Mouse (Mus musculus) heart, embryonic 11.5 days (tissue): ENCODE measurements around the gene Zdhhc23. TPM values are rescaled to one million over a fixed set of nuclear protein-coding genes. Genes with fewer than 3 reads are reported as not detected.

ENCODE experiments used
- ATAC-seq: fragments of 200-750 bp; cut with Nextera tagmentation; replicated peaks from 2 replicates; pipeline ENCODE4 v1.8.0; 2017; ENCODE audit warnings: moderate library complexity; ENCODE audit not compliant: insufficient number of reproducible peaks, low FRiP score, low TSS enrichment
- H3K27ac ChIP-seq: fragments of 300-500 bp; sonication (generic); 2 replicates; pipeline ENCODE4 v1.5.1; 2014; ENCODE audit warnings: mild to moderate bottlenecking, low read depth, low read length
- H3K27me3 ChIP-seq: fragments of 300-500 bp; sonication (generic); 2 replicates; pipeline ENCODE4 v1.6.1; 2014; ENCODE audit warnings: mild to moderate bottlenecking, low read length, mixed read lengths; ENCODE audit not compliant: control insufficient read depth, insufficient read depth
- H3K36me3 ChIP-seq: fragments of 300-500 bp; sonication (generic); 2 replicates; pipeline ENCODE4 v1.6.1; 2014; ENCODE audit warnings: mild to moderate bottlenecking, low read length, moderate library complexity, mixed read lengths; ENCODE audit not compliant: control insufficient read depth, insufficient read depth
- H3K4me1 ChIP-seq: fragments of 300-500 bp; sonication (generic); 2 replicates; pipeline ENCODE4 v1.6.1; 2014; ENCODE audit warnings: low read length; ENCODE audit not compliant: control insufficient read depth, insufficient read depth
- H3K4me2 ChIP-seq: fragments of 300-500 bp; sonication (generic); 2 replicates; pipeline ENCODE4 v1.6.1; 2014; ENCODE audit warnings: mild to moderate bottlenecking, moderate library complexity
- H3K4me3 ChIP-seq: fragments of 300-500 bp; sonication (generic); 2 replicates; pipeline ENCODE4 v1.5.1; 2014; ENCODE audit warnings: low read depth, low read length
- H3K9ac ChIP-seq: fragments of 300-500 bp; sonication (generic); 2 replicates; pipeline ENCODE4 v1.6.1; 2014; ENCODE audit warnings: mild to moderate bottlenecking, low read depth, low read length, moderate library complexity
- H3K9me3 ChIP-seq: fragments of 300-500 bp; sonication (generic); replicated peaks from 2 replicates; pipeline ENCODE4 v1.6.1; 2016; ENCODE audit warnings: low read length; ENCODE audit not compliant: control insufficient read depth
- WGBS: fragments of 180-500 bp; shearing (Covaris S2); extraction: QIAGEN DNeasy Blood & Tissue Kit; methylation state at CpG from one replicate; pipeline ENCODE4 v1.1.7; 2014; ENCODE audit not compliant: insufficient replicate concordance; 5-methylcytosine and 5-hydroxymethylcytosine counted together
- polyA plus RNA-seq: library from polyadenylated mRNA; unstranded; fragments of >200 nt; fragmentation: Nextera tagmentation; extraction: Ambion mirVana; gene quantifications from 2 replicates; pipeline ENCODE4 v1.2.1, GENCODE M21; 2014

The Zdhhc23 gene
- polyA plus RNA-seq, 1 experiment from 2014 or later = 1.0 TPM

DNA sequence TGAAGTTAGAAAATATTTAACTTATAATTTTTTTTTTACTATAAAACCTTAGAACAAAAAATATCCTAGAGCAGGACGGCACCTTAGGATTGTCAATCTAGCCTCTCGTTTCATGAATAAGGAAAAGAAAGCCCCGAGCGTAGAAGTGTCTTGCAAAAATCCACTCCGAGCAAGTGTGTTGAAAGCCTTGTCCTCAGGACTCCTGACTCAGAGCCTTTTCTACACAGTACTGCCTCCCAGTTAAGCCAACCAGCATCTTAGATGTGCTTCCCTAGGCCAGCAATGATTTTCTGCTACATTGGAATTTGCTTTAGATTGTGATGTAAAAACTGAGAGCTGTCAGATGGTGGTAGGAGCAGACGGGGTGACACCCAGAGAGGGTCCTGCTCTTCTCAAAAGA lies 46.5 kb downstream of the Zdhhc23 start:
- no peak overlapping the region for H3K4me3 ChIP-seq
- H3K27me3 ChIP-seq = no peaks in the 10 kb centered on the region
- H3K4me1 ChIP-seq = no peaks in the 10 kb centered on the region
- WGBS = 70% methylated on average over 6 of the region's 6 CpGs
- H3K9ac ChIP-seq = no peak overlapping the region
- no peaks in the 10 kb centered on the region for H3K9me3 ChIP-seq
- H3K36me3 ChIP-seq = no peaks in the 10 kb centered on the region
- H3K27ac ChIP-seq = no peak overlapping the region
- ATAC-seq = no peak
- no peak overlapping the region for H3K4me2 ChIP-seq

- H3K9me3 ChIP-seq = no peaks in the 10 kb centered on the region
- ATAC-seq = no peak
- H3K9ac ChIP-seq = no peak overlapping the region
- no peak overlapping the region for H3K4me2 ChIP-seq
- WGBS = 89% methylated on average over 7 of the region's 7 CpGs
- no peak overlapping the region for H3K27ac ChIP-seq
- no peaks in the 10 kb centered on the region for H3K4me1 ChIP-seq
- no peaks in the 10 kb centered on the region for H3K36me3 ChIP-seq
- H3K27me3 ChIP-seq = no peaks in the 10 kb centered on the region
- no peak overlapping the region for H3K4me3 ChIP-seq
These were observed 47.3 kb downstream of the Zdhhc23 start for GRCm38 (mm10) chr16:43932319-43932718.

GRCm38 (mm10) chr16:43931502-43931901 lies 48.1 kb downstream of the Zdhhc23 start:
- H3K27ac ChIP-seq = no peak overlapping the region
- H3K36me3 ChIP-seq = no peaks in the 10 kb centered on the region
- H3K9ac ChIP-seq = no peak overlapping the region
- no peaks in the 10 kb centered on the region for H3K9me3 ChIP-seq
- no peak for ATAC-seq
- H3K4me3 ChIP-seq = no peak overlapping the region
- H3K27me3 ChIP-seq = no peaks in the 10 kb centered on the region
- 74% methylated on average over 3 of the region's 3 CpGs for WGBS
- no peaks in the 10 kb centered on the region for H3K4me1 ChIP-seq
- no peak overlapping the region for H3K4me2 ChIP-seq

DNA sequence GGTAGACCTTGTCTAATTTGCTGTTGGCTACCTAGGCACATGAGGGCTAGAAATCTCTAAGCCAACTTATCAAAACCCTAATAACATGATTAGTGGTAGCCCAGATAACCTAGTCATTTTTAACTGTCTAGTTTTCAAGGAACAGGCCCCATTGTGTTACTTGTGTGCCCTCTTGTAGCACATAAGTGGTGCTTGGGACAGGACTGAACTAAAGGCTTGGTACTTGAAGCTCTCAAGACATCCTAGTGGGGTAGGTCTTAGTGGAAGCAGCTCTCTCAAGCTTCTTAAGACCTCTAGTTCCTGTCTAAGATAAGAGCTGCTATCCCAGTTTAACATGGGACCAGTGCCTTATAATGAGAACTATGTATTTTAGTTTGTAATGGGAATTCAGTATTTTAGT lies 49.0 kb downstream of the Zdhhc23 start:
- H3K4me3 ChIP-seq = no peak overlapping the region
- no peak overlapping the region for H3K27ac ChIP-seq
- H3K9me3 ChIP-seq = no peaks in the 10 kb centered on the region
- H3K27me3 ChIP-seq = no peaks in the 10 kb centered on the region
- no peaks in the 10 kb centered on the region for H3K4me1 ChIP-seq
- no peak overlapping the region for H3K9ac ChIP-seq
- no peaks in the 10 kb centered on the region for H3K36me3 ChIP-seq
- no peak for ATAC-seq
- no peak overlapping the region for H3K4me2 ChIP-seq

DNA sequence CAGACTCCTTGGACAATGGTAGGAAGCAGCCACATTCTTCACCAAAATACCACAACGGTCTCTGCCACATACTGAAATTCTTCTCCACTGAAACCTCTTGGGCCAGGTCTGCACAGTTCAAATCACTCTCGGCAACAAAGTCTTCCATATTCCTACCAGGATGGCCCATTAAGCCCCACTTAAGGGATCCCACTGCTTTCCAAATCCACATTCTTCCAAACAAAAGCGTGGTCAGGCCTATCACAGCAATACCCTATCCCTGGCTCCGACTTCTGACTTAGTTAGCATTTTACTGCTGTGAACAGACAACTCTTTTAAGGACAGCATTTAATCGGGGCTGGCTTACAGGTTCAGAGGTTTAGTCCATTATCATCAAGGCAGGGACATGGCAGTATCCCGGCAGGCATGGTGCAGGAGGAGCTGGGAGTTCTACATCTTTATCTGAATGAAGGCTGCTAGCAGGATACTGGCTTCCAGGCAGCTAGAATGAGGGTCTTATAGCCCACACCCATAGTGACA lies 53.2 kb downstream of the Zdhhc23 start, which contains the start of gene Qtrt2:
Gene Qtrt2 (minus strand): TSS at position 469 of the 519 bp plus-strand sequence.
- Histone ChIP-seq H3K4me2 (no peak within 1 kb of the TSS), H3K27ac (no peak within 1 kb of the TSS), H3K9me3 (no peaks in the 10 kb centered on the region), H3K4me1 (no peaks in the 10 kb centered on the region), H3K36me3 (no peaks in the 10 kb centered on the region), H3K9ac (no peak within 1 kb of the TSS), H3K27me3 (no peaks in the 10 kb centered on the region), H3K4me3 (no peak within 1 kb of the TSS)
- no peak for ATAC-seq
- 68% methylated on average over 6 of the region's 6 CpGs for WGBS

DNA sequence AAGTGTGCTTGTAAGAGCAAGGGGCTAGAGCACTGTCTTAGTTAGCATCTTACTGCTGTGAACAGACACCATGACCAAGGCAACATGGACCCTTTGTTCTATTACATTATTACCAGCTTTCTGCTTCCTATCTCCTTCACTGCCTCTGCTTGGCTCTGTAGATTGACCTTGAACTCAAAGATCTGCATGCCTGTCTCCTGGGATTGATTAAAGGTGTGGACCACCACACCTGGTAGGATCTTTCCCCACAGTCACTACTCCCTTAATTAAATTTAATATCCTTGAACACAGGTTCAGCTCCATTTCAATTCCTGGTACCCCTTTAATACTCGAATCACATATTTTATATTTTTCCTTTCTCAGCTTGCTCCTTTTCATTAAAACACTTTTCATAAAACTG lies 53.7 kb downstream of the Zdhhc23 start:
- H3K9me3 ChIP-seq = no peaks in the 10 kb centered on the region
- H3K4me1 ChIP-seq = no peaks in the 10 kb centered on the region
- H3K36me3 ChIP-seq = no peaks in the 10 kb centered on the region
- H3K4me2 ChIP-seq = no peak overlapping the region
- WGBS = 94% methylated on average over 1 of the region's 1 CpGs
- H3K27ac ChIP-seq = no peak overlapping the region
- no peak for ATAC-seq
- no peaks in the 10 kb centered on the region for H3K27me3 ChIP-seq
- no peak overlapping the region for H3K9ac ChIP-seq
- H3K4me3 ChIP-seq = no peak overlapping the region

- Histone ChIP-seq H3K9ac (no peak overlapping the region), H3K27me3 (no peaks in the 10 kb centered on the region), H3K27ac (no peak overlapping the region), H3K4me3 (no peak overlapping the region), H3K4me1 (no peaks in the 10 kb centered on the region), H3K36me3 (no peaks in the 10 kb centered on the region), H3K9me3 (no peaks in the 10 kb centered on the region), H3K4me2 (no peak overlapping the region)
- no peak for ATAC-seq
- 40% methylated on average over 6 of the region's 6 CpGs for WGBS
These were observed 54.5 kb downstream of the Zdhhc23 start for GRCm38 (mm10) chr16:43925001-43925558.

DNA sequence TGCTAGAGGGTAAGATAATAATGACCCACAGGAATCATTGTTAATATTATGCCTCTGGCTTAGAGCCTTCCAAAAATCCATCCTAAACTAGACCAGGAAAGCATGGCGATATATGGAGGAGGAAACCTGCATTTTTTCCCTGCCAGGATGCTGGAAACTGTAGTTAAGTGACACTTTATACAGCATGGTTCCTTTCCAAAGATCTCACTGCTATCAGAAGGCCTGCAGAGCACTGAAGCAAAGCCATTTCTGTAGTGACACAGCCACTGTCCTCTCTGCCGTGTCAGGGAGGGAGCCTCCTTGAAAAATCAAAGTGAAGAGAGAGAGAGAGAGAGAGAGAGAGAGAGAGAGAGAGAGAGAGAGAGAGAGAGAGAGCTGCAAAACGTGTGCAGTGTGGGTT lies 57.0 kb downstream of the Zdhhc23 start:
- WGBS = 37% methylated on average over 3 of the region's 3 CpGs
- Histone ChIP-seq H3K4me1 (no peaks in the 10 kb centered on the region), H3K4me2 (no peak overlapping the region), H3K9ac (no peak overlapping the region), H3K4me3 (no peak overlapping the region), H3K36me3 (no peaks in the 10 kb centered on the region), H3K27ac (no peak overlapping the region), H3K27me3 (no peaks in the 10 kb centered on the region), H3K9me3 (no peaks in the 10 kb centered on the region)
- no peak for ATAC-seq

DNA sequence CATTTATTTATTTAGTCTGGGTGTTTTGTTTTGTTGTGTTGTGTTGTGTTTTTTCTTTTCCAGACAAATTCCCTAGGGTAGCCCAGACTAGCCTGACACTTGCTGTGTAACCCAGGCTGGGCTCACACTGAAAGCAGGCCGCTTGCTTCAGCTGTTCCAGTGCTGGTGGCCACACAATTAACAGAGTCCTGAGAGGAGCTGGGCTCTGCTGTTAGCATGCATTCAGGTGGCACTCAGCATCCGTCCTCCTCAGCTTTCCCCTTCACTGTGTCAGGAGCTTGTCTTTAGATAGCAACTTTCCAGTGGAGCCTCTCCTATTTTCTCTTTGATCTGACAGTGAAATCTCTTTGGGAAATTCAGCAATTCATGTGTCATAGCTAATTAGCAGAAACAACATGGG lies 57.6 kb downstream of the Zdhhc23 start:
- WGBS = 44% methylated on average over 2 of the region's 2 CpGs
- H3K9me3 ChIP-seq = no peaks in the 10 kb centered on the region
- no peak overlapping the region for H3K9ac ChIP-seq
- no peak overlapping the region for H3K27ac ChIP-seq
- no peak overlapping the region for H3K4me3 ChIP-seq
- no peaks in the 10 kb centered on the region for H3K27me3 ChIP-seq
- H3K36me3 ChIP-seq = no peaks in the 10 kb centered on the region
- H3K4me2 ChIP-seq = no peak overlapping the region
- H3K4me1 ChIP-seq = no peaks in the 10 kb centered on the region
- ATAC-seq = no peak
